Mouse (Mus musculus) hindbrain, embryonic 11.5 days (tissue): ENCODE measurements around the gene Map2k5. TPM values are rescaled to one million over a fixed set of nuclear protein-coding genes. Genes with fewer than 3 reads are reported as not detected.

Source experiments
- ATAC-seq: fragments of 200-750 bp; cut with Nextera tagmentation; 2 replicates; pipeline ENCODE4 v1.8.0; 2017; ENCODE audit warnings: mild to moderate bottlenecking, moderate TSS enrichment, moderate library complexity; ENCODE audit not compliant: low FRiP score
- DNase-seq: peaks from one replicate; pipeline ENCODE4 v3.0.0-alpha.2; 2015; ENCODE audit warnings: low spot score
- H3K27ac ChIP-seq: fragments of 300-500 bp; sonication (generic); 2 replicates; pipeline ENCODE4 v1.5.1; 2014; ENCODE audit warnings: mild to moderate bottlenecking, low read depth, low read length
- H3K27me3 ChIP-seq: fragments of 300-500 bp; sonication (generic); 2 replicates; pipeline ENCODE4 v1.6.1; 2014; ENCODE audit warnings: mild to moderate bottlenecking, low read length, moderate library complexity, mixed read lengths; ENCODE audit not compliant: control insufficient read depth, insufficient read depth
- H3K36me3 ChIP-seq: fragments of 300-500 bp; sonication (generic); 2 replicates; pipeline ENCODE4 v1.6.1; 2014; ENCODE audit warnings: mild to moderate bottlenecking, low read length, moderate library complexity, mixed read lengths; ENCODE audit not compliant: control insufficient read depth, insufficient read depth
- H3K4me1 ChIP-seq: fragments of 300-500 bp; sonication (generic); replicated peaks from 2 replicates; pipeline ENCODE4 v1.6.1; 2014; ENCODE audit warnings: low read length, mixed read lengths; ENCODE audit not compliant: control insufficient read depth, insufficient read depth
- H3K4me2 ChIP-seq: fragments of 300-500 bp; sonication (generic); replicated peaks from 2 replicates; pipeline ENCODE4 v1.6.1; 2014; ENCODE audit warnings: mild to moderate bottlenecking, low read depth, low read length
- H3K4me3 ChIP-seq: fragments of 300-500 bp; sonication (generic); 2 replicates; pipeline ENCODE4 v1.5.1; 2014; ENCODE audit warnings: low read depth, low read length
- H3K9ac ChIP-seq: fragments of 300-500 bp; sonication (generic); 2 replicates; pipeline ENCODE4 v1.6.1; 2014; ENCODE audit warnings: low read depth, low read length
- H3K9me3 ChIP-seq: fragments of 300-500 bp; sonication (generic); 2 replicates; pipeline ENCODE4 v1.6.1; 2016; ENCODE audit warnings: low read length; ENCODE audit not compliant: control insufficient read depth
- WGBS: fragments of 180-500 bp; shearing (Covaris S2); extraction: QIAGEN DNeasy Blood & Tissue Kit; methylation state at CpG from one replicate; pipeline ENCODE4 v1.1.7; 2014; 5-methylcytosine and 5-hydroxymethylcytosine counted together
- polyA plus RNA-seq: library from polyadenylated mRNA; unstranded; fragments of >200 nt; fragmentation: Nextera tagmentation; extraction: Ambion mirVana; gene quantifications from 2 replicates; pipeline ENCODE4 v1.2.1, GENCODE M21; 2014

The Map2k5 gene
- polyA plus RNA-seq, 1 experiment from 2014 or later = 43.0 TPM

DNA sequence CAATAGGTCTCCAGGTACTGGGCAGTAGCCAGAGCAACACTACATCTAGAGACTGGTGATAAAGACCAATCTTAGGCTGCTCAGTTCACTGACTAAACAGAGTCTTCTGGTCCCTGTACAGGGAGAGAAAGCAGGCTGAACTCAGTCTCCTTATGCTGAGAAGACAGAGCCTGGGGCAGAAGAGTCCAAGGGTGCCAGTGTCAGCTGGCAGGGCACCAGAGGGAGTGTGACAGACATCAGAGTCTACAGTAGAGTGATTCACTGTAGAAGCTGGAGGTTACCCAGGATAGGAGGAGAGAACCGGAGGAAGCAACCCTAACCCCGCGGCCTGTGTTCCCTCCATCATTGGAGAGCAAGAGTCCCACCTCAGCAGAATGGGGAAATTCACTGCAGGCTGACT is 79.0 kb downstream of the Map2k5 start:
- Histone ChIP-seq H3K27me3 (no peaks in the 10 kb centered on the region), H3K9ac (no peak overlapping the region), H3K27ac (no peak overlapping the region), H3K36me3 (no peaks in the 10 kb centered on the region), H3K9me3 (no peaks in the 10 kb centered on the region), H3K4me1 (no peaks in the 10 kb centered on the region), H3K4me3 (no peak overlapping the region), H3K4me2 (no peak overlapping the region)
- DNase-seq (no peak), ATAC-seq (no peak)
- WGBS = 98% methylated on average over 3 of the region's 3 CpGs

DNA sequence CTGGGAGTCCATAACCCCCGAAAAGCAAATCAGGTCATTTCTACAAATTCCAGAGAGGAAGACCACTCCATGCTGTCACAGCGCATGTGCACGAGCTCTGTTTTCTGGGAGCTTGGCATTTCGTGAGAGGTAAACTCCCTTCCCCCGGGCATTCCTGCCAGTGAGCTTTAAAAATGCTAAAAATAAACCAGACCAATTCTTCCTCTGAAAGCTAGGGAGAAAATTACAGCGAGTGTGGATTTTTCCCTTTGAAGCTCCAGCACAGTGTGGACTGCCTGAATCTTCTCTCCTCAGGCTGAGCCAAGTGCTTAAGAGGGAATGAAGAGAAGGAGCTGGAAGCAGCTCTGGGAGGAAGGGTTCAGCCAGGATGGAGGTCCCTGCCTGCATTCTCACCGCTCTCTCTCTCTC is 82.1 kb downstream of the Map2k5 start:
- H3K4me1 ChIP-seq = no peaks in the 10 kb centered on the region
- no peak overlapping the region for H3K4me2 ChIP-seq
- H3K9ac ChIP-seq = no peak overlapping the region
- no peak overlapping the region for H3K4me3 ChIP-seq
- DNase-seq = no peak
- H3K27me3 ChIP-seq = no peaks in the 10 kb centered on the region
- H3K27ac ChIP-seq = no peak overlapping the region
- ATAC-seq = no peak
- H3K9me3 ChIP-seq = no peaks in the 10 kb centered on the region
- WGBS = 74% methylated on average over 7 of the region's 7 CpGs
- no peaks in the 10 kb centered on the region; the same call in 1 of the 2 replicates for H3K36me3 ChIP-seq

DNA sequence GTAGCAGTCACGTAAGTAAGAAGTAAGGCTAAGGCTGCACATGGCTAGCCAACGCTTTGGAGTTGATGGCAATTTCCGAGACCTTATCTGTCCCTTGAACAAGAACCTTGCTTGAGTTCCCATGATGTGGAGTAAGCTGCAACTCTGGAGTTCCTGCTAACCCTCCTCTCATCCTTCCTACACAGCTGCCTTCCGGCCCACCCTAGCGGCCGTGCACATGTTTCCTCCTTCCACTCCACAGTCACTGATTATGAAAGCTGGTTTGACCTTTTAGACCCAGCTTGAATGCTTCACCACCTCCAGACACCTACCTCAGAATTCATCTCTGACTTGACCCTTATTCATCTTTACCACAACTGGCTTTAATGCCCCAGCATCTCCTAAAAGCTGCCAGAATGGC is 82.9 kb downstream of the Map2k5 start:
- ATAC-seq = no peak
- DNase-seq = no peak
- WGBS = 73% methylated on average over 6 of the region's 6 CpGs
- no peak overlapping the region for H3K9ac ChIP-seq
- no peaks in the 10 kb centered on the region; the same call in 1 of the 2 replicates for H3K36me3 ChIP-seq
- H3K4me2 ChIP-seq = no peak overlapping the region
- no peak overlapping the region for H3K27ac ChIP-seq
- no peak overlapping the region for H3K4me3 ChIP-seq
- no peaks in the 10 kb centered on the region for H3K9me3 ChIP-seq
- H3K4me1 ChIP-seq = no peaks in the 10 kb centered on the region
- H3K27me3 ChIP-seq = no peaks in the 10 kb centered on the region

DNA sequence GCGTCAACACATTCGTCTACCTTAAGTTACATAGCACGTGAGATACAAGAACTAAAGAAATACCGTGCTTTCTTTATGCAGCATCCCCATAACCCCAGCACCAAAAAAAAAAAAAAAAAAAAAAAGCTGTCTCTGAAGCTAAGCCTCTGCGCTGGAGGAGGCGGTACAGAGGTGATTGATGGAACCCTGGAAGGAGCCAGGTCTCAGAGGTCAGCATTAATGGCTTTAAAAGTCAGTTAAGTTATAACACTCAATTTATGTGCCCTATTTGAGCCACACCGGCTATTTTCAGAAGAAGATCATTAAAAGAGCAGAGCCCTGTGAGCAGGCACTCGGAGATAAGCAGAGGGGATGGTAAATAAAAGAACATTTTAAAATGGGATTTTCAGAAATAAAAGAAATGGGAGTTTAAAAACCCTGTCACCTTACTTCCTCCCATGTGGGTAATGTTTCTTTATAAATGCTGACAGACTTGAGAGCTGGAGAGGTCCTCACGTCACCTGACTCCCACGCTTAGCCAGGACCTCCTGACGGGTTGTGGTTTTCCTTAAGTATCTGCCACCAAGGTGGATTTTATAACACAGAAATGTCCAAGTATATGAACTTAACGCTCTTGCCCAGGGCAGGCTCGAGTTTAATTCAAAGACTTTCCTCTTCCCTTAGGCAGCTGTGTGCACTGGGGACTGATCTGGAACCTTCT is 83.8 kb downstream of the Map2k5 start:
- Histone ChIP-seq H3K4me1 (no peaks in the 10 kb centered on the region), H3K4me2 (no peak overlapping the region), H3K36me3 (no peaks in the 10 kb centered on the region; the same call in 1 of the 2 replicates), H3K27ac (no peak overlapping the region), H3K27me3 (no peaks in the 10 kb centered on the region), H3K9me3 (no peaks in the 10 kb centered on the region), H3K9ac (no peak overlapping the region), H3K4me3 (no peak overlapping the region)
- ATAC-seq = no peak
- DNase-seq = peak; percentile 19
- 40% methylated on average over 13 of the region's 13 CpGs for WGBS

DNA sequence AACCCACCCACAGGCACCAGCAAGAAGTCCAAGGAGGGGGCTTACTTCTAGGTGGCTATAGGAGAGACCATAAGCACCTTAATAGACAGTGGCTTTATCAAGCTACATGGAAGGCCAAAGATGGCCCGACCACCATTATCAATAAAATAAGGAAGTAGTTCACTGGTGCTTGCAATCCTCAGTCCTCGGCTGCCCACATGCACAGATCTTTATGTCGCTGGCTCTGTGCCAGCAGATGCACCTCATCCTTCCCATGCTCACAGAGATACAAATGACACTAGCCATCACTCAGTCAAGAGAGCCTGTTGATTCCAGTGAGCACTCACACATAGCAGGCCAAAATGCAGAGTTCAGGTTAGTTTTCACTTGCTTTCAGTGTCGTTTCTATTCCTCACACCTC is 89.0 kb downstream of the Map2k5 start:
- Histone ChIP-seq H3K4me1 (no peaks in the 10 kb centered on the region), H3K9ac (no peak overlapping the region), H3K27ac (no peak overlapping the region), H3K4me2 (no peak overlapping the region), H3K27me3 (no peaks in the 10 kb centered on the region), H3K4me3 (no peak overlapping the region), H3K9me3 (no peaks in the 10 kb centered on the region), H3K36me3 (no peaks in the 10 kb centered on the region; the same call in 1 of the 2 replicates)
- WGBS = 91% methylated on average over 4 of the region's 4 CpGs
- no peak for ATAC-seq
- no peak for DNase-seq

DNA sequence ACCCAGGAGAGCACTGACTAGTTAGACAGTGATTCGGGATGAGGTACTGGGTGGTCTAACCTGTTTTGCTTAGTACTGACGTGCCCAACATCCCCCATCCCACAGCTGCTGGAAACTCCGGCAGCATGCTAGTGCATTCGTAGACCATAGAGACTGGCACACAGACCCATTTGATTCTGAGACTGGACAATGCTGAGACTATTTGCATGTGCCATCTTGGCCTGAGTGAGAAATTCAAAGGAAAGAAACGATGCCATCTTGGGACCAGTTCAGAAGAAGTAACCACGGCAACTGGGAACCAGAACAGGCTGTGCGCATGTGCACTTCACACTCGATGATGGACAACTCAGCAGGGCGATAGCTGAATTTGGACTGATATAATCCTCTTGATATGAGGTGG is 93.3 kb downstream of the Map2k5 start:
- WGBS = 83% methylated on average over 9 of the region's 9 CpGs
- H3K4me2 ChIP-seq = no peak overlapping the region
- H3K9ac ChIP-seq = no peak overlapping the region
- H3K27ac ChIP-seq = no peak overlapping the region
- H3K36me3 ChIP-seq = no peaks in the 10 kb centered on the region
- DNase-seq (no peak), ATAC-seq (no peak)
- H3K27me3 ChIP-seq = no peaks in the 10 kb centered on the region
- H3K9me3 ChIP-seq = no peaks in the 10 kb centered on the region
- no peaks in the 10 kb centered on the region for H3K4me1 ChIP-seq
- H3K4me3 ChIP-seq = no peak overlapping the region

DNA sequence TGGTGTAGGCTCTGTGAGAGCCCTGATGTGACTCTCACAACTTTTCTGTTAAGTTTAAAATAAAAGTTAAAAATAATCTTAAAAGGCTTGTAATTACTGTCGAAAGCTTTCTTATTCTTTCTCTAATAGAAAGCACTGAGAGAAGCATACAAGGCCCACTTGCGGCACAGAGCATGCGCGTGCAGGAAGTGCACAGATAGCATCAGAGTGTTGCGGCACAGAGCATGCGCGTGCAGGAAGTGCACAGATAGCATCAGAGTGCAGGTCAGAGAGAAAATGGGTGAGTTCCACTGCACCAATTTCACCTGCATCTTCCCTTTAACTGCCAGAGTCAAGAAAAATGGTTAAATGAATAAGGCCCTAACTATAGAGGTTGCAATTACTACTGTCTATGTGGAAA is 95.7 kb downstream of the Map2k5 start:
- 98% methylated on average over 7 of the region's 7 CpGs for WGBS

DNA sequence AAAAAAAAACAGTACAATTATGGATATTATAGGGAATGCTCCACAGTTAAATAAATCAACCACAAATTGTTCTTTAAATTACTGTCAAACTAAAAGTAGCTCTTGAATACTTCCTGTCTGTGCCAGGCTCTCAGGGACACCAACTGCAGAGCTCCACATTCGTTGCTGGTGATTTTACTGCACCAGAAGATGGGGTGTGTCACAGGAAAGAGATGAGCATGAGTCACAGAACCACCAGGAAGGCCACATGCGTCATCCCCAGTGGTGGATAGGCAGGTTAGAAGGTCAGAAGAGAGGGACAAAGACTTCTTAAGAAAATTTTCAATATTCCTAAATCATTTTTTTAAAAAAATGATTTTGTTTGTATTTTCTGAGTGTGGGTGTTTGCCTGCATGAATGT is 96.6 kb downstream of the Map2k5 start:
- DNase-seq = no peak
- H3K4me1 ChIP-seq = no peaks in the 10 kb centered on the region
- no peaks in the 10 kb centered on the region for H3K36me3 ChIP-seq
- H3K27me3 ChIP-seq = no peaks in the 10 kb centered on the region
- WGBS = 90% methylated on average over 2 of the region's 2 CpGs
- H3K9ac ChIP-seq = no peak overlapping the region
- ATAC-seq = no peak
- no peak overlapping the region for H3K27ac ChIP-seq
- no peak overlapping the region for H3K4me3 ChIP-seq
- H3K9me3 ChIP-seq = no peaks in the 10 kb centered on the region
- H3K4me2 ChIP-seq = no peak overlapping the region

More for the DNA sequence above, 95.7 kb downstream of the Map2k5 start:
- H3K36me3 ChIP-seq = no peaks in the 10 kb centered on the region
- no peaks in the 10 kb centered on the region for H3K9me3 ChIP-seq
- no peaks in the 10 kb centered on the region for H3K4me1 ChIP-seq
- no peaks in the 10 kb centered on the region for H3K27me3 ChIP-seq
- ATAC-seq = no peak
- H3K9ac ChIP-seq = no peak overlapping the region
- no peak overlapping the region for H3K27ac ChIP-seq
- no peak overlapping the region for H3K4me3 ChIP-seq
- DNase-seq = no peak
- no peak overlapping the region for H3K4me2 ChIP-seq

DNA sequence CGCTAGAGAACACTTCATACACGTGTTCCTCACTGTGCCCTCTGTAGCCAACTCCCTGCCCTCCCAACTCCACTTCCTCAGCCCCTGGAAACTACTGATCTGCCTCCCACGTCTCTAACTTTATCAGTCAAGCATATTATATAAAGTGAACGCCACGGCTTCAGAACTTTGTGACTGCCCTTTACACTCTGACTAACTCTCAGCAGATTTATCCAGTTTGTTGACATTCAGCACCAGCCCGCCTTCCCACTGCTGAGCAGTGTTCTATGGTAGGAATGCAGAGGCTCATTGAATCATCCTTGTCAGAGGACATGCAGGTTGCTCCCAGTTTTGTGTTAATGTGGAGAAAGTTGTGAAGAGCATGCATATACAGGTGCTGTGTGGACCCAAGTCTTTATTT is 103.9 kb downstream of the Map2k5 start:
- H3K27ac ChIP-seq = no peak overlapping the region
- no peak for DNase-seq
- no peaks in the 10 kb centered on the region for H3K9me3 ChIP-seq
- H3K4me3 ChIP-seq = no peak overlapping the region
- no peak for ATAC-seq
- no peak overlapping the region for H3K4me2 ChIP-seq
- H3K9ac ChIP-seq = no peak overlapping the region
- no peaks in the 10 kb centered on the region for H3K36me3 ChIP-seq
- WGBS = 94% methylated on average over 6 of the region's 6 CpGs
- no peaks in the 10 kb centered on the region for H3K27me3 ChIP-seq
- H3K4me1 ChIP-seq = peaks cover 6% of the 10 kb centered on the region; the same call in 1 of the 2 replicates
